Mouse (Mus musculus): Measurements from ENCODE around the gene Ptger4. TPM values are rescaled to one million over a fixed set of nuclear protein-coding genes. Genes with fewer than 3 reads are reported as not detected.
A peak's percentile ranks its signal among the peaks of the same experiment; 100 is the strongest.

Gene Ptger4
- polyA plus RNA-seq (2016; fragmentation: Nextera tagmentation; extraction: Ambion mirVana): 2.1 and 2.4 TPM in 2 replicates

DNA sequence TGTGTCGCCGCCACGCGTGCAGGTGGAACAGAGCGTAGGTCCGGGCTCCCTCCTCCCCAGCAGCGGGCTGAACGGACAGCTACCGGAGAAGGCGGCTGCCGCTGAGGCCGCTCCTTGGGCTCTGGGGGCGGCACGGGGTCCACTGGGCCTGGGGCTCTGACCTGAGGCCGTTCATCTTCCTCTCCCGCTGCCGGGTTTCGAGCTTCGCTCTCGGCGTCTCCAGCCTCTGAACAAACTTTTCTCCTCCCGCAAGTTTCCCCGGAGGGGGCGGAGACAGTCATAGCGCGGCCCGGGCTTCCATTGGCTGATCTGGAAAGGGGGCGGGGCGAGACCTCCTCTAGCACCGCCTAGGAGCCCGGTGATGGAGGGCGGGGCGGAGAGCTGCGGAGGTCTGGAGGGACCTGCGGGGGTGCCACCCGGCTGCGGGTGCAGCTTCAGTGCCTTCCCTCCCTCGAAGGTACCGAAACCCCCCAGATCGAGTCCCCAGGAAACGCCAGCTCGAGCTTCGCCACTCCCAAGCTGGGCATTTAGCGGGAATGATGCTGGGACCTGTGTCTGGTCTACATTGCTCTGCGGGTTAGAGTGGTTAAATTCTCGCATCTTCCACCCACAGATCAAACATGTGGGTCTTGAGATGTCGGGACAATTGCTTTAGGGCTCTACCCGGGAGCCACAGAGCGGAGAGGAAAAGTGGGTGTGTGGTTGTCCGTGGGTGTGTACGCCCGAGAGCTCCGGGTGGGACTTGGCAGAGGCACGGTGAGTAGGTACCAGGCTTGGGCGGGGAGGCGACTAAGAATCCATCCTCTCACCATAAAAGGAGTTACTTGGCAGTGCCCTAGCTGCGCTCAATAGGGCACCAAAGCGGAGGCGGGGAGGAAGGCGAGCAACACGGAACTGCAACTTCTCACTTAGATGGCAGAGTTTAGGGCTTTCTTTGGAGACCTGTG lies at the start of gene Ptger4:
Gene Ptger4, minus strand, starts transcription at position 229 of the 947 bp plus-strand sequence.
- Histone ChIP-seq H3K4me3 (peak within 1 kb of the TSS; percentile 47), H3K9ac (peak within 1 kb of the TSS; percentile 55), H3K4me2 (replicated peaks) (peak within 1 kb of the TSS; percentile 90), H3K9me3 (replicated peaks) (no peaks in the 10 kb centered on the region), H3K4me1 (peaks cover 27% of the 10 kb centered on the region), H3K27ac (no peak within 1 kb of the TSS), H3K27me3 (peaks cover 62% of the 10 kb centered on the region), H3K36me3 (no peaks in the 10 kb centered on the region)
- ATAC-seq (ENCODE audit: low FRiP score): peak; percentile 96
- 1% methylated on average over 60 of the region's 61 CpGs for WGBS

DNA sequence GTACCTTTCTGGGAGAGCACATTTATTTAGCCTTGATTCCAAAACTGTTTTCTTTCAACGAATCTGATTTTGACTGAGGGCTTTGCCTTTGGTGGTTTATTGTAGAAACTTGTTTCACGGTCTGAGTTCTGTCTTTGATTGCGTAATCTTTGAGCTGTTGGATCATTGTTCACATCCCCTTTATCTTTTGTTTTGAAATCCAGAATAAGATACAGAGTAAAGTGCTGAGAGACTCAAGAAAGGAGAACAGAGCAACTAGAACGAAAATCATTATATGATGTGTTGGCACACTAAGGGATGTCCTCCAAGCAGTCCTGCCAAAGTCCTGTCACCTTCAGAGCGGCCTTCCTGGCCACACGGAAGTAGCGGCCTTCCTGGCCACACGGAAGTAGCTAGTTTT lies 44.4 kb upstream of the Ptger4 start:
- H3K4me1 ChIP-seq: no peaks in the 10 kb centered on the region
- H3K27me3 ChIP-seq: no peaks in the 10 kb centered on the region
- no peak overlapping the region for H3K9ac ChIP-seq
- ATAC-seq (ENCODE audit: low FRiP score): no peak
- no peaks in the 10 kb centered on the region for H3K9me3 ChIP-seq (replicated peaks)
- no peaks in the 10 kb centered on the region for H3K36me3 ChIP-seq
- no peak overlapping the region for H3K4me2 ChIP-seq (replicated peaks)
- H3K4me3 ChIP-seq: no peak overlapping the region
- 88% methylated on average over 8 of the region's 8 CpGs for WGBS
- H3K27ac ChIP-seq: no peak overlapping the region

DNA sequence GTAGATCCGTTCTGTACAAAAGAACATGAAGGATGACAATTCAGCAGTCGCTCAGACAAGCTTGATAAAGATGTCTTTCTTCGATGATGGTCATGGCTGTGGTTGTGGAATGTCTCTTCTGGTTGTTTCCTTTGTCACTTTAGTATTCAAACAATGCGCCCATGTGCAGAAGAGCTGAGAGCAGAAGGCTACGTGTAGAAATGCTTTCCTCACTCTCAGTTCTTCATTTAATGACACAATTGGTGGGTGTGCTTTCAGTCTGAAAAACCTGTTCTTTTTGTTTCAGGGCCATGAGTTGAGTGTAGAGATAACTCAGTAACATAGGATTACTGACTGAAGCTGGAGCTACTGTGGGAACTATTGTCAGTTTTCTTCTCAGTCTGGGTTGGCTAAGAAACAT lies 43.1 kb upstream of the Ptger4 start:
- H3K4me1 ChIP-seq: no peaks in the 10 kb centered on the region
- H3K4me3 ChIP-seq: no peak overlapping the region
- H3K4me2 ChIP-seq (replicated peaks): no peak overlapping the region
- WGBS: 78% methylated on average over 5 of the region's 5 CpGs
- H3K9ac ChIP-seq: no peak overlapping the region
- H3K27me3 ChIP-seq: no peaks in the 10 kb centered on the region
- no peak overlapping the region for H3K27ac ChIP-seq
- H3K36me3 ChIP-seq: no peaks in the 10 kb centered on the region
- H3K9me3 ChIP-seq (replicated peaks): no peaks in the 10 kb centered on the region
- ATAC-seq (ENCODE audit: low FRiP score): no peak

DNA sequence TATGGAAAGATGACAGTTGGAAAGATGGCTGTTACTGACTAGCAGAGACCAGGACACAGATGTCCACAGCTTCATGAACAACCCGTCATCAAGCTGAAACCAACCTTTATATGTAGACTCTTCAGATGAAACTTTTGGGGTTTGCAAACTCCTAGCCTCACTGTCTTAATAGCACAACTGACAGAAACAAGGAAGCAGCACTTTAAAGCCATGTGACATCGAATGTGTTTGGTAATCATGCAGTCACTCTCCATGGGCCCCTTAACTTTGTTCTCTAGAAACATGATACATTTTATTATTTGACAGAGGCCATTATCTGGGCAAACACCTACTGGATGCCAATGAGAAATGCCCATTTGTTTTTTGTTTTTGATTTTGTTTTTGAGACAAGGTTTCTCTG lies 37.3 kb upstream of the Ptger4 start:
- Histone ChIP-seq H3K4me2 (replicated peaks) (no peak overlapping the region), H3K36me3 (no peaks in the 10 kb centered on the region), H3K9me3 (replicated peaks) (no peaks in the 10 kb centered on the region; the same call in 1 of the 2 replicates), H3K9ac (no peak overlapping the region), H3K27ac (no peak overlapping the region), H3K27me3 (no peaks in the 10 kb centered on the region), H3K4me1 (no peaks in the 10 kb centered on the region), H3K4me3 (no peak overlapping the region)
- WGBS: 88% methylated on average over 2 of the region's 2 CpGs
- no peak for ATAC-seq (ENCODE audit: low FRiP score)

DNA sequence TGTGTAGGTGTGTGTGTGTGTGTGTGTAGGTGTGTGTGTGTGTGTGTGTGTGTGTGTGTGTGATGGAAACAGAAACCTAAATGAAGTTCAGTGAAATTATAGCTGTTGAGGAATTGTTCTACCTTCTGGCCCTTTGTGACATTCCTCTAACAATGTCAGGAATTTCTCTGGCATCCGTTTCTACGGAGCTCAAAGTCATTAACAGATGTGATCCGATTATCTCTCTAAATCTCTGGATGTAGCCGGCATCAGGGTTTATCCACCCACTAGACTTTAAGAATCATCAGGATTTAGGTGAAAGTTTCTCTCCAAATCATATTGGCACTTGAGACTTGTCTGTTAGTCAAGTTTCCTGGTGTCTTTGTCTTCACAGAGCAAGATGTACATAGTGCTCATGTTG lies 35.8 kb upstream of the Ptger4 start:
- 75% methylated on average over 4 of the region's 4 CpGs for WGBS
- Histone ChIP-seq H3K4me3 (no peak overlapping the region), H3K4me1 (no peaks in the 10 kb centered on the region), H3K4me2 (replicated peaks) (no peak overlapping the region), H3K27ac (no peak overlapping the region), H3K9me3 (replicated peaks) (no peaks in the 10 kb centered on the region; the same call in 1 of the 2 replicates), H3K9ac (no peak overlapping the region), H3K27me3 (no peaks in the 10 kb centered on the region), H3K36me3 (no peaks in the 10 kb centered on the region)
- no peak for ATAC-seq (ENCODE audit: low FRiP score)

DNA sequence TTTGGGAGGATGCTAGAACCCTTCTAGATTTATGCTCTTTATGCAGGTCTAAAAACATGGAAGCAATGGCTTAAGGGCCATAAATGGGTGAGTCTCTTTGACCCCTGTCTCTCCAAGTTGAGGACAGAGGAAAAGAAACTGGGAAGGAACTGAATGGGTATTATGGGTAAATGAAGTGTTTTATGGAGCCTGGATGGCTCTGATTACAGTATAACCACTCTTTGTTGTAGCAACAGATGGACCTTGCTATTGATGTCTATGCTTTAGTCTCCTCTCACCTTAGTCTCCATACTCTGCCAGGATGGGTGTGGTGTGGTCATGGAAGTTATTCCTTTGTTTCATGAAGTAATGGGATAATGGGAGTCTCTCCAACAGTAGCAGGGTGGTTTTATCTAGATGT lies 34.5 kb upstream of the Ptger4 start:
- Histone ChIP-seq H3K36me3 (no peaks in the 10 kb centered on the region), H3K9me3 (replicated peaks) (no peaks in the 10 kb centered on the region; the same call in 1 of the 2 replicates), H3K4me1 (no peaks in the 10 kb centered on the region), H3K27me3 (no peaks in the 10 kb centered on the region), H3K4me3 (no peak overlapping the region), H3K9ac (no peak overlapping the region), H3K4me2 (replicated peaks) (no peak overlapping the region), H3K27ac (no peak overlapping the region)
- ATAC-seq (ENCODE audit: low FRiP score): no peak

DNA sequence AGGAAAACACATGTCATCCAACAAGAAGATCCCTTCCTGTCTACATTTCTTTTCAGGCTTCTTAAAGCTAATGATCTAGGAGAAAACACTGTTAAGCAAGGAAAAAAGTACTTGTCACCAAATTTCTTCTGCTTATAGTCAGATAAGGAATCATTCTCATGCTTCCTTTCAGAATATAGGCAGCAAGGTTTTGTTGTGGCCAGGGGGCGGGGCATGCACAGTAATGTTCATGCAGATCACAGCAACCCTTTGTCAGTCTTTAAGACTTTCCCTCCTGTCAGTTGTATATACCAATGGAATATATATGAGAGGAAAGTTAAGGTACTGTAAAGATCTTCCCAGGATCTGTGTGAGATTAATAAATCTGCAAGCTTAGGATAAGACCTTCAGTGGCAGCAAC lies 30.0 kb upstream of the Ptger4 start:
- no peak for ATAC-seq (ENCODE audit: low FRiP score)
- Histone ChIP-seq H3K27me3 (no peaks in the 10 kb centered on the region), H3K9me3 (replicated peaks) (no peaks in the 10 kb centered on the region; the same call in 1 of the 2 replicates), H3K27ac (no peak overlapping the region), H3K36me3 (no peaks in the 10 kb centered on the region), H3K4me2 (replicated peaks) (no peak overlapping the region), H3K4me3 (no peak overlapping the region), H3K4me1 (no peaks in the 10 kb centered on the region), H3K9ac (no peak overlapping the region)
- 100% methylated on average over 1 of the region's 1 CpGs for WGBS

DNA sequence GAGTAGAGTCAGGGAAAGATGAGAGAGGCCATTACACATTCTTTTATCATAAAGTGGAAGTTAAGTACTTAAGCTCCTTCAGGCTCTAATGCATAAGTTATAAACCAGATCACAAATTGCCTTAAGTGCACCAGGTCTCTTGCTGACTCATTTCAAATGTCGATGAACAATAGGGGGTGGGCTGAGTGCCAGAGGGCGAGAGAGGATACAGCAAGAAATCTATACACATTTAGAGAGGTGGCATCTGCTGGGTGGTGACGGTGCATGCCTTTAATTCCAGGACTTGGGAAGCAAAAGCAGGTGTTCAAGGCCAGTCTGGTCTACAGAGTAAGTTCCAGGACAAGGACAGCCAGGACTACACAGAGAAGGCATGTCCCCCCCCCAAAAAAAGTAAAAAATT lies 22.1 kb upstream of the Ptger4 start:
- 83% methylated on average over 3 of the region's 3 CpGs for WGBS

DNA sequence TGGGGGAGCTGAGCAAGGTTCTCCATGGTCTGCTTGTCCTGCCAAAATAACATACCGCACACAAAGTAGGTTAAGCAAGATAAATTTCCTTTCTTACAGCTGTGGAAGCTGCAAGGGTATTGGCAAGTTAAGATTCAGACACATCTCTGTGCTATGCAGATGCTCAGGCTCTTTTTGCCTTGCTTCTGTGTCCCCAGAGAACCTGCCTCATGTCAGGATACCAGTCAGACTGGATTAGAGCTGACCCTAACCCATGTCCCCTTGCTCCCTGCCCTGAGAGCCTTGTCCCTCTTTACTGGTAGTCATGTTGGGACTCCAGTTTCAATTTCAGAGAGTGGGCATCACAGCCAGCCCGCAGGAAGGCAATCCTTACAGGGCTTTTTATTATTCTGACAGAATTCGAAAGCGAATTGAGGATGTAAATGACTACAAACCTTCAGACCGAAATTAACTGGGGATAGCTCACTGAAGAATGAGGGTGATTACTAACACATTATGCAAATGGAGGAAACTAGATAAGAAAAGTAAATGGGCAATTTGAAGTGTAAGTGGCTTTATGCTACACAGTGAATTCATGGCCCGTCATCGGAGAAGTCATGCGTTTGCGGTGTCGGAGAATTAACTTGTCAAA lies 19.0 kb upstream of the Ptger4 start:
- H3K4me1 ChIP-seq: peaks cover 10% of the 10 kb centered on the region; the same call in 1 of the 2 replicates
- no peak overlapping the region for H3K4me3 ChIP-seq
- no peak for ATAC-seq (ENCODE audit: low FRiP score)
- H3K27ac ChIP-seq: no peak overlapping the region
- no peaks in the 10 kb centered on the region for H3K36me3 ChIP-seq
- H3K9ac ChIP-seq: no peak overlapping the region
- H3K4me2 ChIP-seq (replicated peaks): no peak overlapping the region
- 75% methylated on average over 10 of the region's 10 CpGs for WGBS
- H3K9me3 ChIP-seq (replicated peaks): no peaks in the 10 kb centered on the region
- no peaks in the 10 kb centered on the region for H3K27me3 ChIP-seq

More for the DNA sequence above, 22.1 kb upstream of the Ptger4 start:
- Histone ChIP-seq H3K27ac (no peak overlapping the region), H3K4me1 (0 out of 2 replicates have a peak, but pooled peaks cover 2% of the 10 kb centered on the region), H3K27me3 (no peaks in the 10 kb centered on the region), H3K9me3 (replicated peaks) (no peaks in the 10 kb centered on the region), H3K9ac (no peak overlapping the region), H3K36me3 (no peaks in the 10 kb centered on the region), H3K4me3 (no peak overlapping the region), H3K4me2 (replicated peaks) (no peak overlapping the region)
- no peak for ATAC-seq (ENCODE audit: low FRiP score)

DNA sequence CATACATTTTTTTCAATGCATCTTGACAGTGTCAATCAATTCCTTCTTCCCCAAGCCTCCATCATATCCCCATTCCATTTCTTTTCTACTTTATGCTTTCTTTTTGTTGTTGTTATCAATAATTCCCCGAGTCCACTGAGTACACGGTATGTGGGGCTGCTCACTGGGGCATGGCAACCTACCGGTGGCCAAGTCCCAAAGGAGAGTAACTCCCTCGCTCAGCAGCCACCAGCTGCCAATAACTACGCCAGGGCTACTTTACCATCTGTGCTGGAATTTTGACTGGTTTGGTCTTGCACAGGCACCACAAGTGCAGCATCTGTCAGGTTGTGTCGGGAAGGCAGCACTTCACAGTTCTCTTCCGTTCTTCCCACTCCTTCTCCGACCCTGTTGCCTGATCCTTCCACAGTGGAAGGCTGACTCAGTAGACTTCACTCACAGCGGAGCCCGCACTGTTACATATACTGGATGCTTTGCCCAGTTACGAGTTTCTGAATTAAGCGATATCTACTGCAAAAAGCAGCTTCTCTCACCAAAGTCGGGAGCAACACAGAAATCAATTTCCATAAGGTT lies 18.2 kb upstream of the Ptger4 start:
- no peak overlapping the region for H3K4me3 ChIP-seq
- WGBS: 72% methylated on average over 13 of the region's 13 CpGs
- no peak overlapping the region for H3K4me2 ChIP-seq (replicated peaks)
- H3K9ac ChIP-seq: no peak overlapping the region
- H3K4me1 ChIP-seq: peaks cover 10% of the 10 kb centered on the region; the same call in 1 of the 2 replicates
- no peak for ATAC-seq (ENCODE audit: low FRiP score)
- no peaks in the 10 kb centered on the region for H3K27me3 ChIP-seq
- no peak overlapping the region for H3K27ac ChIP-seq
- H3K9me3 ChIP-seq (replicated peaks): no peaks in the 10 kb centered on the region
- H3K36me3 ChIP-seq: no peaks in the 10 kb centered on the region

DNA sequence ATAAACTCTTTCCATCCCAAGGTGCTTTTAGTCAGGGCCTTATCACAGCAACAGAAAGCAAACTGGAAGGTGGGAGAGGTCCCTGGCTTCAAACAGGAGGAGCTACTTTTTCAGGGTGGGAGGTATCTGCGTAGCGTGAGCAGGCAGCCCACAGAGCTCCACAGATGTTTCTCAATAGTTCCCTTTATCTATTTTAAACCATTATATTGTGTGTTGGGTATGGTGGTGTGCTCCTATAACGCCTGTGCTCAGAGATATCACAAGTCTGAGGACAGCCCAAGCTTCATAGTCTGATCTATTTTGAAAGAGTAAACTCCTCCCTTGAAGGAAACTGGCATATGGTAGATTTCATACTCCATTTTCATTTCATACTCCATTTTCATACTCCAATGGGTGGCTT lies 17.0 kb upstream of the Ptger4 start:
- Histone ChIP-seq H3K9me3 (replicated peaks) (no peaks in the 10 kb centered on the region), H3K36me3 (no peaks in the 10 kb centered on the region), H3K4me1 (peaks cover 10% of the 10 kb centered on the region; the same call in 1 of the 2 replicates), H3K4me3 (no peak overlapping the region), H3K4me2 (replicated peaks) (no peak overlapping the region), H3K27ac (no peak overlapping the region), H3K27me3 (no peaks in the 10 kb centered on the region), H3K9ac (no peak overlapping the region)
- 84% methylated on average over 3 of the region's 3 CpGs for WGBS
- no peak for ATAC-seq (ENCODE audit: low FRiP score)

DNA sequence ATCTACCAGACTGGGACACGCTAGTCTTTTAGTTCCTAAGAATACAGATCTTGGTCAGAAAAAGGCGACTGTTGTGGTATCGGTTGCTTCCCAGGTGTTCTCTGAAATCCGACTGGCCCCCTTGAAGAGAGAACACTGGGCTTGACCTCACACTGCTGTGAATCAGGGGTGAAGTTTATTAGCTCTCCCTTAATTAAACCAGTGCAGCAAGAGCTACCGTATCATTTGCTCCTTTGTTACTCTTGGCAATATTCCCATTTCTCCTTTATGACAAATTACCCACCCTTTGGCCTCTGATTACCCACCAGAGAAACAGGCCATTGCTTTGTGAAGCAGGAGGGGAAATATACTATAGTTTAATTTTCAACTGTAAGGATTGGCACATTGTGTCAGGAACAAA lies 16.2 kb upstream of the Ptger4 start:
- no peak overlapping the region for H3K4me2 ChIP-seq (replicated peaks)
- 50% methylated on average over 5 of the region's 5 CpGs for WGBS
- H3K9ac ChIP-seq: no peak overlapping the region
- ATAC-seq (ENCODE audit: low FRiP score): peak; percentile 82
- H3K27ac ChIP-seq: no peak overlapping the region
- no peak overlapping the region for H3K4me3 ChIP-seq
- H3K9me3 ChIP-seq (replicated peaks): no peaks in the 10 kb centered on the region
- H3K4me1 ChIP-seq: peaks cover 10% of the 10 kb centered on the region; the same call in 1 of the 2 replicates
- no peaks in the 10 kb centered on the region for H3K27me3 ChIP-seq
- H3K36me3 ChIP-seq: no peaks in the 10 kb centered on the region

Measured in hindbrain, embryonic 12.5 days (tissue).